Mouse (Mus musculus): ENCODE data around the gene Atp4b. TPM values are rescaled to one million over a fixed set of nuclear protein-coding genes. Genes with fewer than 3 reads are reported as not detected.

The Atp4b gene
- total RNA-seq, 1 experiment from 2014 or later: not detected

Other genes with a start within 250 kb of the Atp4b start
- 348 and 368 TPM in 2 replicates for gene Lamp1, start 237.7 kb downstream of the Atp4b start, total RNA-seq (2021)
- gene Grtp1, start 196.2 kb downstream of the Atp4b start, total RNA-seq (2021): 7.9 and 9.2 TPM in 2 replicates
- gene Adprhl1, start 142.7 kb downstream of the Atp4b start, total RNA-seq (2021): 0.52 and 0.56 TPM in 2 replicates
- gene Dcun1d2, start 108.7 kb downstream of the Atp4b start, total RNA-seq (2021): 23.1 and 24.8 TPM in 2 replicates
- 21.5 and 23.7 TPM in 2 replicates for gene Tmco3, start 108.6 kb downstream of the Atp4b start, total RNA-seq (2021)
- gene Tfdp1, start 58.1 kb downstream of the Atp4b start, total RNA-seq (2021): 72.4 and 74.4 TPM in 2 replicates
- 0.08 TPM in 1 of 2 replicates, not detected in the other for gene Grk1, start 8.3 kb upstream of the Atp4b start, total RNA-seq (2021)
- gene Tmem255b, start 38.4 kb upstream of the Atp4b start, total RNA-seq (2021): 3.1 and 3.6 TPM in 2 replicates
- gene Gas6, start 97.7 kb upstream of the Atp4b start, total RNA-seq (2021): 76.0 and 81.6 TPM in 2 replicates
- not detected in 2 replicates for gene 1700029H14Rik, start 165.6 kb upstream of the Atp4b start, total RNA-seq (2021)

All from adrenal gland, postnatal 14 days (tissue).